Mouse (Mus musculus): Measurements from ENCODE around the gene Hyou1. TPM values are rescaled to one million over a fixed set of nuclear protein-coding genes. Genes with fewer than 3 reads are reported as not detected.

Gene Hyou1
- polyA plus RNA-seq, 1 experiment from 2014 or later, result 34.0 TPM

DNA sequence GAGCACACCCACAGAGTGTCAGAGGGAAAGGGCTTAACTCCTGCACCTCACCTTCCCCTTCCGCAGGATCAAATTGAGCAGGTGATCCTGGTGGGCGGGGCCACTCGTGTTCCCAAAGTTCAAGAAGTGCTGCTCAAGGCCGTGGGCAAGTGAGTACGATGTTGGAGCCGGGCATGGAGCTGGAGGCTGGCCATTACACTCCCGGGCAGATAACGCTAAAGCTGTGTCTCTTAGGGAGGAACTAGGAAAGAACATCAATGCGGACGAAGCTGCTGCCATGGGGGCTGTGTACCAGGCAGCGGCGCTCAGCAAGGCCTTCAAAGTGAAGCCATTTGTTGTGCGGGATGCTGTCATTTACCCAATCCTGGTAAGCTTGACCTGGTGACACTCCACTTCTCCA lies 5.3 kb downstream of the Hyou1 start:
- Histone ChIP-seq H3K36me3 (peaks cover 92% of the 10 kb centered on the region), H3K27ac (no peak overlapping the region), H3K4me2 (no peak overlapping the region), H3K4me3 (replicated peaks) (no peak overlapping the region), H3K9ac (replicated peaks) (no peak overlapping the region), H3K4me1 (replicated peaks) (peaks cover 11% of the 10 kb centered on the region), H3K9me3 (no peaks in the 10 kb centered on the region), H3K27me3 (no peaks in the 10 kb centered on the region)
- no peak for ATAC-seq (ENCODE audit: insufficient number of reproducible peaks, insufficient read depth, low FRiP score, low TSS enrichment, low read depth)
- 90% methylated on average over 13 of the region's 13 CpGs for whole genome bisulfite sequencing

- H3K9ac ChIP-seq (replicated peaks), result no peak overlapping the region
- H3K9me3 ChIP-seq, result no peaks in the 10 kb centered on the region
- ATAC-seq (ENCODE audit: insufficient number of reproducible peaks, insufficient read depth, low FRiP score, low TSS enrichment, low read depth), result no peak
- H3K27ac ChIP-seq, result no peak overlapping the region
- no peaks in the 10 kb centered on the region for H3K4me1 ChIP-seq (replicated peaks)
- H3K27me3 ChIP-seq, result no peaks in the 10 kb centered on the region
- WGBS, result 86% methylated on average over 3 of the region's 3 CpGs
- no peak overlapping the region for H3K4me2 ChIP-seq
- H3K4me3 ChIP-seq (replicated peaks), result no peak overlapping the region
- peaks cover 98% of the 10 kb centered on the region for H3K36me3 ChIP-seq
Observed at GRCm38 (mm10) chr9:44387221-44387620, 7.9 kb downstream of the Hyou1 start.

DNA sequence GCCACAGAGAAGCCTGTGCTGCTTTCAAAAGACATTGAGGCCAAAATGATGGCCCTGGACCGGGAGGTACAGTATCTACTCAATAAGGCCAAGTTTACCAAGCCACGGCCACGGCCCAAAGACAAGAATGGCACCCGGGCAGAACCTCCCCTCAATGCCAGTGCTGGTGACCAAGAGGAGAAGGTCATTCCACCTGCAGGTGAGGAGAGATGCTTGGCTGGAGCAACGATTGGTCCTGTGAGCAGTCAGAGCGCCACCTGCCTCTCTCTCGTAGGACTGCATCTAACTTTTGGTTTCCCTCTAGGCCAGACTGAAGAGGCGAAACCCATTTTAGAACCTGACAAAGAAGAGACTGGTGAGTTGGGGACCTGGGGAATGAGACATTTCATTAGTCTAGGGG lies 10.0 kb downstream of the Hyou1 start:
- Histone ChIP-seq H3K9me3 (no peaks in the 10 kb centered on the region), H3K4me1 (replicated peaks) (no peaks in the 10 kb centered on the region), H3K9ac (replicated peaks) (no peak overlapping the region), H3K4me3 (replicated peaks) (no peak overlapping the region), H3K4me2 (no peak overlapping the region), H3K27me3 (no peaks in the 10 kb centered on the region), H3K36me3 (peaks cover 86% of the 10 kb centered on the region), H3K27ac (no peak overlapping the region)
- no peak for ATAC-seq (ENCODE audit: insufficient number of reproducible peaks, insufficient read depth, low FRiP score, low TSS enrichment, low read depth)
- WGBS, result 70% methylated on average over 8 of the region's 8 CpGs

DNA sequence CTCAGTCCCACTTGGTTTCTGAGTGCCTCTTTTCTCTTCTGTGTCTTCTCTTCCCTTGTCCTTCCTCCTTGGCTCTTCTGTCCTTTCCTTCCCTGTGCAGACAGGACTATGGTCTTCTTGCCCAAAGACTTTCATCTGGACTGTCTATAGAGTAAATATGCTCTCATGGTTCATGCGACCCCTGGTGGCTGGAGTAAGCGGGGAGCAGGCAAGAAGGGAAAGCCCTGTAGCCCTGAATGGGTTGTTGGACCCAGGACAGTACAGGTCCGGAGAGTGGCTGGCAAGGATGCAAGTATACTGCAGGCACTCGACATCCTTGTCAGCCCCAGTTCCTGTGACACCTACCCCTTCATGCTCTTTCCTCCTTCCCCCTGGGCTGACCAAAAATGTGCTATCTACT lies 12.2 kb downstream of the Hyou1 start:
- H3K9me3 ChIP-seq, result no peaks in the 10 kb centered on the region
- no peak overlapping the region for H3K9ac ChIP-seq (replicated peaks)
- 0 out of 2 replicates have a peak, but pooled peaks have one; percentile 64 for ATAC-seq (ENCODE audit: insufficient number of reproducible peaks, insufficient read depth, low FRiP score, low TSS enrichment, low read depth)
- H3K27me3 ChIP-seq, result no peaks in the 10 kb centered on the region
- no peaks in the 10 kb centered on the region for H3K4me1 ChIP-seq (replicated peaks)
- 50% methylated on average over 4 of the region's 4 CpGs for WGBS
- H3K36me3 ChIP-seq, result peaks cover 64% of the 10 kb centered on the region
- no peak overlapping the region for H3K4me2 ChIP-seq
- H3K4me3 ChIP-seq (replicated peaks), result no peak overlapping the region
- no peak overlapping the region for H3K27ac ChIP-seq

DNA sequence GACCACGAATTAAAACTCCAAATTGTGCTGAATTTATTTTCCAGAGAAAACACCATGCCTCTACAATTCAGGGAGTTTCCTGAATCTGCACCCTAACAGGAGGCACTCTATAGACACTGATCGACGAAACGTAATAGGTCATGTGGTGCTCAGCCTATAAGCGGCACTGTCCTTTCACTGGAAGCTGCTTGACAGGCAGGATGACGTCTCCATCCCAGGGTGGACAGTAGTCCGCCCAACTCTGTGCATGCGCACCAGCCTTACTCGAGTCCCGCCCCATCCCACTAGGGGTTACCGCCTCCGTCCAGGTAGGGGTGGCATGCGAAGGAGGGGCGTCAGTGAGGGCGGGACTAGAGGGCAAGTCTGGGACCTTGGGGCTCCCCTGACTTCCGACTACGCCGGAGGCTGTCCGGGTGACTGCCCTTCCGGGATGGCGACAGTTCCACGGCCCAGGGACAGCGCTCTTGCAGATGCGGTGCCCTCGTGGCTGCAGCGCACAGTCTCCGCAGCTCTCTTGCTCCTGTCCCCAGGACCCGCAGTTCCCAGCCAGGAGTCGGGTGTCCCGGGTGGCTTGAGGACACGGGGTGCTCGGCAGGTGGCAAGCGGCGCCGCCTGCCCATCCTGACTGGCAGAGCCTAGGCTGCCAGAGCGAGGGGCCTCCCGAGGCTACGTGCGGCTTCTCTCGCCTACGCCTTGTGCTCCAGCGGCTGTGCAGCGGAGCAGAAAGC lies 17.6 kb downstream of the Hyou1 start, which contains the start of gene Slc37a4:
TSS of gene Slc37a4 (plus strand) at position 169 of the 728 bp plus-strand sequence.
- ATAC-seq (ENCODE audit: insufficient number of reproducible peaks, insufficient read depth, low FRiP score, low TSS enrichment, low read depth), result peak; percentile 96
- H3K4me2 ChIP-seq, result peak within 1 kb of the TSS; percentile 97
- H3K36me3 ChIP-seq, result peaks cover 36% of the 10 kb centered on the region
- no peaks in the 10 kb centered on the region for H3K9me3 ChIP-seq
- peaks cover 16% of the 10 kb centered on the region for H3K4me1 ChIP-seq (replicated peaks)
- peak within 1 kb of the TSS; percentile 73 for H3K4me3 ChIP-seq (replicated peaks)
- under 1% methylated on average over 43 of the region's 43 CpGs for WGBS
- peaks cover 15% of the 10 kb centered on the region for H3K27me3 ChIP-seq
- peak within 1 kb of the TSS; percentile 79 for H3K9ac ChIP-seq (replicated peaks)
- H3K27ac ChIP-seq, result peak within 1 kb of the TSS; percentile 20; the same call in 1 of the 2 replicates

DNA sequence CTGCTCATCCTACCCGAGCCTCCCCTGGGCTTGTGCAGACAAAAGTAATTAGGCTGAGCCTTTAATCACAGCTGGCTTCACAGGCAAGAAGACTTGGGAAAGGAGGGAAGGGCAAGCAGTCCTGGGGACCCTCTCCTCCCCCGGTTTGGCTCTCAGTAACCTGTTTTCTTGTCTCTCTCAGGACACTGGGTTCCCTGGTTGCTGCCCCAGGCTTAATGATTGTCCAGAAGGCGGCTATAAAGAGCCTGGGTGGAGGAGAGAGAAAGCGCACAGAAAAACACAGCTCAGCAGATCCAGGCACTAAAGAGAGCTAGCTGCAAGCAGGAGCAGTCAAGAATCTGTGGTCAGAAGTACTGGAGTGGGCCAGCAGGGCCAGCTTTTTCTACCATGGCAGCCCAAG lies 18.8 kb downstream of the Hyou1 start:
- 13% methylated on average over 4 of the region's 4 CpGs for WGBS
- Histone ChIP-seq H3K4me2 (peak overlapping the region; percentile 97), H3K36me3 (peaks cover 39% of the 10 kb centered on the region), H3K4me1 (replicated peaks) (peaks cover 16% of the 10 kb centered on the region), H3K27me3 (peaks cover 15% of the 10 kb centered on the region), H3K9ac (replicated peaks) (peak overlapping the region; percentile 37; the same call in 1 of the 2 replicates), H3K27ac (no peak overlapping the region), H3K9me3 (no peaks in the 10 kb centered on the region), H3K4me3 (replicated peaks) (peak overlapping the region; percentile 73; the same call in 1 of the 2 replicates)
- ATAC-seq (ENCODE audit: insufficient number of reproducible peaks, insufficient read depth, low FRiP score, low TSS enrichment, low read depth), result no peak

GRCm38 (mm10) chr9:44398551-44398950 lies 19.3 kb downstream of the Hyou1 start:
- Histone ChIP-seq H3K4me3 (replicated peaks) (no peak overlapping the region), H3K36me3 (peaks cover 43% of the 10 kb centered on the region), H3K9ac (replicated peaks) (no peak overlapping the region), H3K27me3 (peaks cover 15% of the 10 kb centered on the region), H3K27ac (no peak overlapping the region), H3K9me3 (no peaks in the 10 kb centered on the region), H3K4me1 (replicated peaks) (peaks cover 16% of the 10 kb centered on the region), H3K4me2 (peak overlapping the region; percentile 97; the same call in 1 of the 2 replicates)
- 80% methylated on average over 9 of the region's 9 CpGs for WGBS
- no peak for ATAC-seq (ENCODE audit: insufficient number of reproducible peaks, insufficient read depth, low FRiP score, low TSS enrichment, low read depth)

GRCm38 (mm10) chr9:44399114-44399794 lies 20.0 kb downstream of the Hyou1 start:
- no peak overlapping the region for H3K27ac ChIP-seq
- H3K4me3 ChIP-seq (replicated peaks), result no peak overlapping the region
- H3K4me2 ChIP-seq, result no peak overlapping the region
- peaks cover 15% of the 10 kb centered on the region for H3K27me3 ChIP-seq
- WGBS, result 81% methylated on average over 13 of the region's 13 CpGs
- ATAC-seq (ENCODE audit: insufficient number of reproducible peaks, insufficient read depth, low FRiP score, low TSS enrichment, low read depth), result no peak
- no peaks in the 10 kb centered on the region for H3K9me3 ChIP-seq
- no peak overlapping the region for H3K9ac ChIP-seq (replicated peaks)
- H3K36me3 ChIP-seq, result peaks cover 50% of the 10 kb centered on the region
- H3K4me1 ChIP-seq (replicated peaks), result peaks cover 16% of the 10 kb centered on the region

- WGBS, result 91% methylated on average over 6 of the region's 6 CpGs
- H3K9ac ChIP-seq (replicated peaks), result no peak overlapping the region
- H3K27ac ChIP-seq, result no peak overlapping the region
- H3K36me3 ChIP-seq, result peaks cover 55% of the 10 kb centered on the region
- H3K4me1 ChIP-seq (replicated peaks), result peaks cover 16% of the 10 kb centered on the region
- H3K9me3 ChIP-seq, result no peaks in the 10 kb centered on the region
- ATAC-seq (ENCODE audit: insufficient number of reproducible peaks, insufficient read depth, low FRiP score, low TSS enrichment, low read depth), result no peak
- peaks cover 15% of the 10 kb centered on the region for H3K27me3 ChIP-seq
- no peak overlapping the region for H3K4me2 ChIP-seq
- H3K4me3 ChIP-seq (replicated peaks), result no peak overlapping the region
Observed at GRCm38 (mm10) chr9:44399795-44400114, 20.5 kb downstream of the Hyou1 start.

DNA sequence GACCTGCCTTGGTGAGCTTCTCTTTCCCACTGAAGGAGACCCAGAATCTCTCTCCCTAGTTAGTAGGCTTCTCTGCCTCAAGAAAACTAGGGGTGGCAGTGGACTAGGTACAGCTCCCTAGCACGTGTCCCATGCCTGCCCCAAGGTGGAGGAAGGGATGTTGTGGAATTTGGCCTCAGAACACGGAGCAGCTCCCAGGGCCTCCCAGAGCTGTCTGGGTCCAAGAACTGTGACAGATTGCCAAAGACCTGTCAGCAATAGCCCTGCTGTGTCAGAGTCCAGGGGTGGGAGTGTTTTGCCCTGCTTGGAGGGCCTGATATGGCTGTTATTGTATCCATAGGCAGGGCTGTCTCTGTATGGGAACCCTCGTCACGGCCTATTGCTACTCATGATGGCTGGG lies 21.8 kb downstream of the Hyou1 start:
- H3K27ac ChIP-seq, result no peak overlapping the region
- peaks cover 18% of the 10 kb centered on the region for H3K4me1 ChIP-seq (replicated peaks)
- no peak overlapping the region for H3K4me3 ChIP-seq (replicated peaks)
- H3K4me2 ChIP-seq, result no peak overlapping the region
- no peak for ATAC-seq (ENCODE audit: insufficient number of reproducible peaks, insufficient read depth, low FRiP score, low TSS enrichment, low read depth)
- H3K27me3 ChIP-seq, result peaks cover 15% of the 10 kb centered on the region
- H3K9me3 ChIP-seq, result no peaks in the 10 kb centered on the region
- peaks cover 65% of the 10 kb centered on the region for H3K36me3 ChIP-seq
- no peak overlapping the region for H3K9ac ChIP-seq (replicated peaks)
- 89% methylated on average over 4 of the region's 4 CpGs for WGBS

DNA sequence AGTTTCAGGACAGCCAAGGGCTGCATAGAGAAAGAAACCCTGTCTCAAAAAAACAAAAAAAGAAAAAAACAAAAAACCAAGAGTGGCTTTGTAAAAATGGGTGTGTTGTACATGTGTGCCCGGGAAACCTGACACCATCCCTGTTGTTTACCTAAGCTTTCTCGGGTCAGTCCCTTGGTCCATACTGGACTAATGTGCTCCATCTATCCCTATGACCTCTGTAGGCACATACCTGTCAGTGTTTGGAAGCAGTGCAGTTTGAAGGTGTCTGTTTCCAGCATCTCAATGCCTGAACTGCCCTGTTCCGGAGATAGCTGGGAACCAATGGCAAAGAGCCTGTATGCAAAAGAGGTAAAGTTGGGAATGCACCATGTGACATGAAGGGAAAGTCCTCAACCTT lies 25.7 kb downstream of the Hyou1 start:
- no peaks in the 10 kb centered on the region for H3K27me3 ChIP-seq
- no peak overlapping the region for H3K4me2 ChIP-seq
- WGBS, result 83% methylated on average over 3 of the region's 3 CpGs
- H3K9ac ChIP-seq (replicated peaks), result no peak overlapping the region
- H3K36me3 ChIP-seq, result peaks cover 71% of the 10 kb centered on the region
- no peak overlapping the region for H3K4me3 ChIP-seq (replicated peaks)
- peaks cover 9% of the 10 kb centered on the region for H3K4me1 ChIP-seq (replicated peaks)
- no peaks in the 10 kb centered on the region for H3K9me3 ChIP-seq
- no peak for ATAC-seq (ENCODE audit: insufficient number of reproducible peaks, insufficient read depth, low FRiP score, low TSS enrichment, low read depth)
- H3K27ac ChIP-seq, result no peak overlapping the region

All from limb, embryonic 12.5 days (tissue).